ENCODE assay signal across 26 mouse cellular contexts in genomic region chr2:144375063-144375703, GRCm38 (mm10). TPM values are rescaled to one million over a fixed set of nuclear protein-coding genes. Genes with fewer than 3 reads are reported as not detected.
DNase-seq lines count a peak whose midpoint lies in the region; ATAC-seq and TF ChIP-seq lines count a peak whose summit lies in the region.
"Had no signal": no experiment of that assay in that cellular context is flagged by ENCODE, and none has a peak within 500 bp of the region (broad histone marks: within the 10 kb centered on the region; RNA-seq: fewer than 3 reads in every experiment).

No protein-coding gene starts in this region.

- TF ChIP-seq EP300 in stomach, postnatal 0 days (optimal IDR thresholded peaks at IDR 0.05) = no peak

- no peak for DNase-seq in limb, embryonic 10.5 days (ENCODE audit: low spot score)
- peak; percentile 64 for DNase-seq in R1 (ENCODE audit: low read depth, low spot score)
- DNase-seq in stomach, postnatal 0 days (ENCODE audit: low spot score) = no peak
- DNase-seq: adrenal gland, postnatal 14 days; cerebellum, adult 18-20 months; cerebellum, adult 9-11 months; cerebellum, postnatal 36 days; gastrocnemius, postnatal 10 days; heart, adult 2 months; heart, postnatal 14 days had no signal

- WGBS in limb, embryonic 12.5 days = 82% methylated on average over 10 of the region's 10 CpGs
- WGBS in limb, embryonic 10.5 days = 86% methylated on average over 10 of the region's 10 CpGs
- 81% methylated on average over 10 of the region's 10 CpGs for WGBS in stomach, postnatal 0 days
- WGBS in forebrain, embryonic 15.5 days = 92% methylated on average over 10 of the region's 10 CpGs

- no peak overlapping the region for H3K4me2 ChIP-seq in limb, embryonic 12.5 days
- H3K4me2 ChIP-seq in stomach, postnatal 0 days (replicated peaks; ENCODE audit: low read depth) = no peak overlapping the region
- no peak overlapping the region for H3K4me2 ChIP-seq in forebrain, embryonic 15.5 days (replicated peaks)
- H3K4me2 ChIP-seq: heart, embryonic 11.5 days; heart, embryonic 15.5 days; hindbrain, embryonic 13.5 days had no signal

- H3K4me3 ChIP-seq in limb, embryonic 12.5 days (replicated peaks) = no peak overlapping the region
- no peak overlapping the region for H3K4me3 ChIP-seq in limb, embryonic 10.5 days
- H3K4me3 ChIP-seq in E14TG2a.4 (replicated peaks; ENCODE audit: low read length) = peak overlapping the region; percentile 63
- no peak overlapping the region for H3K4me3 ChIP-seq in stomach, postnatal 0 days (ENCODE audit: low read depth, low read length)
- no peak overlapping the region for H3K4me3 ChIP-seq in forebrain, embryonic 15.5 days
- H3K4me3 ChIP-seq: heart, adult 2 months; heart, embryonic 15.5 days; hindbrain, embryonic 13.5 days had no signal

- no peak for TF ChIP-seq CTCF in E14TG2a.4 (conservative IDR thresholded peaks at IDR 0.05; ENCODE audit: low read length)
- TF ChIP-seq CTCF in stomach, postnatal 0 days (IDR thresholded peaks at IDR 0.05; ENCODE audit: low read depth) = no peak

- H3K27me3 ChIP-seq in limb, embryonic 12.5 days = no peaks in the 10 kb centered on the region
- no peaks in the 10 kb centered on the region for H3K27me3 ChIP-seq in limb, embryonic 10.5 days (ENCODE audit: low read depth, poor library complexity, severe bottlenecking)
- no peaks in the 10 kb centered on the region for H3K27me3 ChIP-seq in E14TG2a.4 (ENCODE audit: insufficient read depth, low read length)
- no peaks in the 10 kb centered on the region for H3K27me3 ChIP-seq in stomach, postnatal 0 days (ENCODE audit: control insufficient read depth, insufficient read depth, low read length)
- H3K27me3 ChIP-seq in forebrain, embryonic 15.5 days = no peaks in the 10 kb centered on the region
- H3K27me3 ChIP-seq: heart, embryonic 15.5 days; hindbrain, embryonic 13.5 days had no signal

- peaks cover 1% of the 10 kb centered on the region; the same call in 1 of the 2 replicates for H3K4me1 ChIP-seq in limb, embryonic 12.5 days (replicated peaks)
- peaks cover 7% of the 10 kb centered on the region for H3K4me1 ChIP-seq in limb, embryonic 10.5 days
- H3K4me1 ChIP-seq in E14TG2a.4 (replicated peaks; ENCODE audit: low read depth, low read length) = peaks cover 36% of the 10 kb centered on the region
- peaks cover under 1% of the 10 kb centered on the region; the same call in 1 of the 2 replicates for H3K4me1 ChIP-seq in stomach, postnatal 0 days (replicated peaks; ENCODE audit: control insufficient read depth, insufficient read depth)
- H3K4me1 ChIP-seq in forebrain, embryonic 15.5 days = peaks cover 7% of the 10 kb centered on the region

- no peak for ATAC-seq in limb, embryonic 12.5 days (ENCODE audit: insufficient number of reproducible peaks, insufficient read depth, low FRiP score, low TSS enrichment, low read depth)
- ATAC-seq in stomach, postnatal 0 days (ENCODE audit: low FRiP score, low TSS enrichment) = peak; percentile 54; the same call in 1 of the 2 replicates
- no peak for ATAC-seq in forebrain, embryonic 15.5 days (replicated peaks)
- ATAC-seq in megakaryocyte, adult 5-6 weeks (ENCODE audit: poor library complexity, severe bottlenecking) = no peak
- ATAC-seq: activated CD4-positive, CD25-positive, alpha-beta regulatory T cell, adult 4 months; forebrain, embryonic 16.5 days; hindbrain, postnatal 0 days had no signal

- 0 out of 2 replicates have a peak overlapping the region, but pooled peaks have one; percentile 23 for H3K27ac ChIP-seq in limb, embryonic 12.5 days
- no peak overlapping the region for H3K27ac ChIP-seq in limb, embryonic 10.5 days
- H3K27ac ChIP-seq in stomach, postnatal 0 days (replicated peaks) = no peak overlapping the region
- no peak overlapping the region for H3K27ac ChIP-seq in forebrain, embryonic 15.5 days (replicated peaks)
- H3K27ac ChIP-seq: heart, adult 2 months; heart, embryonic 15.5 days; hindbrain, embryonic 13.5 days; hindbrain, postnatal 0 days had no signal

- H3K9me3 ChIP-seq in limb, embryonic 12.5 days = no peaks in the 10 kb centered on the region
- no peaks in the 10 kb centered on the region for H3K9me3 ChIP-seq in limb, embryonic 10.5 days (replicated peaks)
- H3K9me3 ChIP-seq in E14TG2a.4 (ENCODE audit: low read length) = no peaks in the 10 kb centered on the region
- H3K9me3 ChIP-seq in stomach, postnatal 0 days (ENCODE audit: control insufficient read depth, low read length) = no peaks in the 10 kb centered on the region
- H3K9me3 ChIP-seq in forebrain, embryonic 15.5 days = no peaks in the 10 kb centered on the region
- H3K9me3 ChIP-seq: G1E; heart, embryonic 15.5 days; hindbrain, embryonic 13.5 days had no signal

- H3K36me3 ChIP-seq in limb, embryonic 12.5 days = peaks cover 81% of the 10 kb centered on the region
- H3K36me3 ChIP-seq in limb, embryonic 10.5 days = peaks cover 83% of the 10 kb centered on the region
- H3K36me3 ChIP-seq in E14TG2a.4 (ENCODE audit: insufficient read depth, low read length) = peaks cover 72% of the 10 kb centered on the region
- peaks cover 11% of the 10 kb centered on the region for H3K36me3 ChIP-seq in stomach, postnatal 0 days (ENCODE audit: control insufficient read depth, insufficient read depth, low read length)
- H3K36me3 ChIP-seq in forebrain, embryonic 15.5 days = peaks cover 63% of the 10 kb centered on the region

- H3K9ac ChIP-seq in limb, embryonic 12.5 days (replicated peaks) = no peak overlapping the region
- H3K9ac ChIP-seq in stomach, postnatal 0 days (ENCODE audit: low read length) = no peak overlapping the region
- no peak overlapping the region for H3K9ac ChIP-seq in forebrain, embryonic 15.5 days (replicated peaks)
- H3K9ac ChIP-seq: heart, embryonic 15.5 days; hindbrain, embryonic 13.5 days had no signal

RNA-seq across cellular contexts. Expression of gene Pet117, which starts 6.4 kb away (rescaled TPM):
- polyA plus RNA-seq in limb, embryonic 12.5 days (2016; fragmentation: Nextera tagmentation; extraction: Ambion mirVana) = 0.60 and 1.5 TPM in 2 replicates
- polyA plus RNA-seq in limb, embryonic 10.5 days (2016; fragmentation: Nextera tagmentation; extraction: Ambion mirVana) = 2.3 TPM in 1 of 2 replicates, not detected in the other
- 2.4 and 2.5 TPM in 2 replicates for polyA plus RNA-seq in stomach, postnatal 0 days (2015; fragmentation: Nextera tagmentation; extraction: Ambion mirVana)
- polyA plus RNA-seq in forebrain, embryonic 15.5 days (2015; fragmentation: Nextera tagmentation; extraction: Ambion mirVana) = 1.6 TPM in 1 of 2 replicates, not detected in the other
- total RNA-seq in megakaryocyte, adult 5-6 weeks (2015) = not detected in 2 replicates
- total RNA-seq in megakaryocyte, adult 5-6 weeks (2017) = not detected in 2 replicates
- total RNA-seq: G1E; hematopoietic stem cell, adult 5-6 weeks; hindbrain, postnatal 0 days had no signal
- polyA plus RNA-seq: forebrain, embryonic 11.5 days; gonadal fat pad, adult 2 months; heart, adult 2 months had no signal

RNA-seq across cellular contexts. Expression of gene Kat14, which starts 6.4 kb away (rescaled TPM):
- polyA plus RNA-seq in limb, embryonic 12.5 days (2016; fragmentation: Nextera tagmentation; extraction: Ambion mirVana) = 54.6 and 54.7 TPM in 2 replicates
- polyA plus RNA-seq in limb, embryonic 10.5 days (2016; fragmentation: Nextera tagmentation; extraction: Ambion mirVana) = 68.7 and 71.3 TPM in 2 replicates
- polyA plus RNA-seq in stomach, postnatal 0 days (2015; fragmentation: Nextera tagmentation; extraction: Ambion mirVana) = 20.9 and 21.4 TPM in 2 replicates
- 28.3 and 28.6 TPM in 2 replicates for polyA plus RNA-seq in forebrain, embryonic 15.5 days (2015; fragmentation: Nextera tagmentation; extraction: Ambion mirVana)
- 36.6 and 44.1 TPM in 2 replicates for total RNA-seq in megakaryocyte, adult 5-6 weeks (2015)
- 22.0 and 24.2 TPM in 2 replicates for total RNA-seq in megakaryocyte, adult 5-6 weeks (2017)

RNA-seq across cellular contexts. Expression of gene Ovol2, which starts 43.2 kb away (rescaled TPM):
- polyA plus RNA-seq in limb, embryonic 12.5 days (2016; fragmentation: Nextera tagmentation; extraction: Ambion mirVana) = 1.4 and 1.8 TPM in 2 replicates
- polyA plus RNA-seq in limb, embryonic 10.5 days (2016; fragmentation: Nextera tagmentation; extraction: Ambion mirVana) = 0.41 and 0.97 TPM in 2 replicates
- 9.8 and 11.9 TPM in 2 replicates for polyA plus RNA-seq in stomach, postnatal 0 days (2015; fragmentation: Nextera tagmentation; extraction: Ambion mirVana)
- polyA plus RNA-seq in forebrain, embryonic 15.5 days (2015; fragmentation: Nextera tagmentation; extraction: Ambion mirVana) = not detected in 2 replicates
- not detected in 2 replicates for total RNA-seq in megakaryocyte, adult 5-6 weeks (2015)
- total RNA-seq in megakaryocyte, adult 5-6 weeks (2017) = not detected in 2 replicates
- total RNA-seq: adrenal gland, adult 18-20 months; adrenal gland, postnatal 14 days; gastrocnemius, postnatal 10 days; heart, adult 2 months; heart, postnatal 14 days; hematopoietic stem cell, adult 5-6 weeks; hindbrain, postnatal 0 days had no signal
- polyA plus RNA-seq: activated CD4-positive, CD25-positive, alpha-beta regulatory T cell, adult 4 months; C2C12; forebrain, embryonic 16.5 days; G1E; hindbrain, embryonic 13.5 days had no signal
